Mouse (Mus musculus) C2C12 (cell line): ENCODE results near the gene Atg4b.

Experiments used
- CEBPB ChIP-seq: IDR thresholded peaks from one replicate; pipeline ENCODE4 v1.6.1; 2011; ENCODE audit warnings: low read depth, mild to moderate bottlenecking, control low read depth, moderate library complexity
- CTCF ChIP-seq: IDR thresholded peaks from one replicate; pipeline ENCODE4 v1.5.1; 2011; ENCODE audit not compliant: control insufficient read depth, insufficient read depth, insufficient read length
- MYOD1 ChIP-seq: IDR thresholded peaks from one replicate; pipeline ENCODE4 v1.6.1; 2011; ENCODE audit warnings: low read depth; ENCODE audit not compliant: control insufficient read depth, insufficient read length
- USF1 ChIP-seq: IDR thresholded peaks from one replicate; pipeline ENCODE4 v1.6.1; 2011; ENCODE audit warnings: low read depth, mild to moderate bottlenecking, control low read depth, moderate library complexity

DNA sequence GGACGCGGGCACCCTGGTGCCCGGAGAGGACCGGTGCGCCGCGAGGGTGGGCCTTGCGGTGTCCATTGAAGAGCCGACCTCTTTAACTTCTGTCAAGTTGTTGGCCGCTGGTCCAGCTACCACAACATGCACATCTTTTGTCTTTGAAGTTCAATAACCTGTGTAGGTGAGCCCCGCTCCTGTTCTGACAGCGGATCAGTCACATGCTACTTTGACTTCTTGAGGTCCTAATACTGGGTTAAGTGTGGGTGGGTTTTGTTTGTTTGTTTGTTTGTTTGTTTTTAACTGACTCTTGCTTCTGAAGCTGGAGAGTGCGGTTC, 4.0 kb downstream of the Atg4b start:
- TF ChIP-seq CTCF (no peak), CEBPB (no peak), USF1 (no peak), MYOD1 (no peak)
